Mouse (Mus musculus) right cerebral cortex, postnatal 25 days (tissue): ENCODE results near the gene Vps33b.
"Not testable (repeated sequence)": the region's sequence is repeated elsewhere in the genome, so short reads cannot be mapped to it uniquely, and the experiment has no call there.

Experiments used
- DNase-seq: peaks from one replicate; pipeline ENCODE4 v3.0.0; 2022

Vps33b gene

DNA sequence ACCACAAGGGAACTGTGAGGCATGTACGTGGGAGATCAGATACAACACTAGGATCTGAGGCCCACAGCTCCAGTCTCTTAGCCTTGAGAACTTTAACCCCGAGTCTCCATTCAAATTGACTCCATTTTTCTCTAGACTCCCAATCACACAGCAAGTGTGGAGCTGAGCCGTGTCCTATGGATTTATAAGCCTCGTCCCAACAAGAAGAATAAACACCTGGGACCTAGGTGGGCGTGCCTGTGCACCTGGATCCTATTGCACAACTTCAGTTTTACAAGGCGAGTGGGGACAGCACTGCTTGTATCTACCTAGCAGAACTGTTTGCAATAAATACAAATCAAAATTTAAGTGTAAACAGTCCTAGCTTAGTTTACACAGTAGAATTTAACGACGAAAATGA, 53.9 kb downstream of the Vps33b start:
- DNase-seq, result no peak

DNA sequence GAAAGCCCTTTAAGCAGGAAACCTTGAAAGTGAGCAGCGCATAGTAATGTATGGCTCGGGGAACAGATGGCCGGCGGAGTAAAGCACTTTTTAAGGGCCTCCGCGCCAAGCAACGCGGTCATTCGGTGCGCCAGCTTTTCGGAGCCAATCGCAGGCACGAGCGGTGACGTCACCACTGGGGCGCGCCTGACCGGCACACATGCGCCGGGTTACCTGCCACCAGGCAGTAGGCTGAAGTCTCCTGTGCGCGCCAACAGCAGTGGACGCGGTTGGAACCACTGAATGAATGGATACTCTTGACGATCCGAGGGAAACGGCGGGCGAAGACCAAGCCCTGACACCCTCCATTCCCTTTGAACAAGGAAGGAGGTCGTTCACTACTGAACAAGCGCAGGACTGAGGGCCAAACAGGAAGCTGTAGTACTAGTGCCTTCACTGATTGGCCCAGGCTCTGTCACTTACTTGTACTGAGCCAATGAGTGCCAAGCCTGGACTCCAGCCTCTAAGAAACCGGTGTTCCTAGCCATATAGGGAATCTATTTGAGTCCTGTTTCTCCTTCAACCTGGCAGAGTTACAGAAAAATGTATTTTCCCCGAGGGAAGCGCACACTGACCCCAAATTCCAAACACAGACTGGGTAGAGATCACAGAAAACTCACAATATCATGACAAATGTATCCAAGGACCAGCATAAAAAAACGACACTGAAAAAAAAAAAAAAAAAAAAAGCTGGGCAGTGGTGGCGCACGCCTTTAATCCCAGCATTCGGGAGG, 54.8 kb downstream of the Vps33b start, which contains the start of gene Rccd1:
Gene Rccd1, minus strand, starts transcription at position 412 of the 773 bp plus-strand sequence.
- peak; percentile 96 for DNase-seq

DNA sequence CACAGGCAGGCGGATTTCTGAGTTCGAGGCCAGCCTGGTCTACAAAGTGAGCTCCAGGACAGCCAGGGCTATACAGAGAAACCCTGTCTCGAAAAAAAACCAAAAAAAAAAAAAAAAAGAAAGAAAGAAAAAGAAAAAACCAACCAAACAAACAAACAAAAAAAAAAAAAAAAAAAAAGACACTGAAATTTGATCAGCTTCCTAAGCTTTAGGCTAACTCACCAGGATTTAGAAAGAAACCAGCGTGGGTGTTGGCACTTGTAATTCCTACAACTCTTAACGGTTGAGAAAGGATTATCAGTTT, 55.3 kb downstream of the Vps33b start:
- DNase-seq, result not testable (repeated sequence)

DNA sequence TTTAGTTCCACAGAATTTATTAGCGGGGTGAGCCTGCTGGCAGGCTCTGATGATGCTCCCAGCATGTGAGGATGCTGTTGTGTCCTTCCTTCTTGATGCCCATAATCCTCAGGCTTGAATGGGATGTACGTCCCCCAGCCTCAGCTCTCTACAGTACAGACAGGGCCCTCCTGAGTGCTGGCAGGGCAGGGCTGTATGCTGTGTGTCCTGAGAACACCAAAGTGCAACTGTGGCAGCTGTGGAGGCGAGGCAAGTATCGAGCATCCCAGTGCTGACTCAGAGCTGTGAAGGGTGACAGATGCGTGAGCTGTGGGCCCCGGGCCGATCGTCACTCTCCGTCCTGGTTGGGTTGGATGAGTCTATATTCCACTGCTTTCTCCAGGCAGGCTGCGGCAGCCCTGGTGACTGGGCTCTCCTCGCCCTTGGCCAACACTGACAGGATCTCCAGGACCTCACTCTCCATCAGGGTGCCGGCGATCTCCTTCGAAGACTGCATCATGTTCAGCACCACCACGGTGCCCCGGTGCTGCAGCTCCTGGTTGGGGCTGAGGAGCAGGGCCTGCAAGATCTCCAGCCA, 55.9 kb downstream of the Vps33b start:
- DNase-seq, result no peak

- DNase-seq, result no peak
Observed at GRCm38 (mm10) chr7:80326076-80326475, 56.6 kb downstream of the Vps33b start.

- no peak for DNase-seq
Observed at GRCm38 (mm10) chr7:80330278-80330677, 60.8 kb downstream of the Vps33b start.

DNA sequence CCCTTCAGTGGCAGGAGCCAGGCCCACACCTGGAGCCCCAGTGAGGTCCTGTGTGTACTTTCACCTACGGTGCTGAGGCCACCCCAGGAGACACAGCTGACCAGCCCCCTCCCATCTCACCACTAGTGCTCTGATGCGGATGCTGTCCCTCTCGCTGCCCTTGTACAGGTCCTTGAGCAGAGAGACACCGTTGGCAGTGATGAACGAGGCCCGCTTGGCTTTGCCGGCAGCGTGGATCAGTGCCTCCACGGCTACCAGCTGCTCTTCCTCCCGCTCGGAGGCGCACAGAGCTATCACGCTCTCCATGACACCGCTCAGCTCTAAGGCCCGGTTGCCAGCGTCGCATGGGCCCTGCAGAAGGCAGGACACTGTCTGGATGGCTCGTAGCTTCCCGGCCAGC, 62.0 kb downstream of the Vps33b start:
- DNase-seq, result no peak

GRCm38 (mm10) chr7:80334848-80335247, 65.4 kb downstream of the Vps33b start:
- no peak for DNase-seq

- no peak for DNase-seq
Observed at GRCm38 (mm10) chr7:80336932-80337331, 67.5 kb downstream of the Vps33b start.

- DNase-seq, result no peak
Observed at GRCm38 (mm10) chr7:80339371-80339770, 69.9 kb downstream of the Vps33b start.

- DNase-seq, result peak; percentile 98
Observed at GRCm38 (mm10) chr7:80339793-80340628, 70.6 kb downstream of the Vps33b start.

GRCm38 (mm10) chr7:80340793-80341192, 71.3 kb downstream of the Vps33b start, which contains the start of gene Unc45a:
Gene Unc45a (minus strand): TSS chr7:80341005.
- DNase-seq, result peak; percentile 61
